Mouse (Mus musculus) left cerebral cortex, postnatal 4 days (tissue): Measurements from ENCODE around the gene Arhgef40. TPM values are rescaled to one million over a fixed set of nuclear protein-coding genes. Genes with fewer than 3 reads are reported as not detected.

Source experiments
- DNase-seq: peaks from one replicate; pipeline ENCODE4 v3.0.0-alpha.2; 2022
- intact Hi-C: fragments of 180-260 bp; cut with DNase I; formaldehyde crosslinking; loops from one replicate; pipeline ENCODE4 v1.15.1; 2025
- total RNA-seq, 2 experiments: library from RNA; stranded (reverse); gene quantifications; 2 replicates each; pipeline ENCODE4 v1.2.3; 2021

Arhgef40 gene
- total RNA-seq: 10 to 100 TPM; 59.8 to 68.1 TPM

DNA sequence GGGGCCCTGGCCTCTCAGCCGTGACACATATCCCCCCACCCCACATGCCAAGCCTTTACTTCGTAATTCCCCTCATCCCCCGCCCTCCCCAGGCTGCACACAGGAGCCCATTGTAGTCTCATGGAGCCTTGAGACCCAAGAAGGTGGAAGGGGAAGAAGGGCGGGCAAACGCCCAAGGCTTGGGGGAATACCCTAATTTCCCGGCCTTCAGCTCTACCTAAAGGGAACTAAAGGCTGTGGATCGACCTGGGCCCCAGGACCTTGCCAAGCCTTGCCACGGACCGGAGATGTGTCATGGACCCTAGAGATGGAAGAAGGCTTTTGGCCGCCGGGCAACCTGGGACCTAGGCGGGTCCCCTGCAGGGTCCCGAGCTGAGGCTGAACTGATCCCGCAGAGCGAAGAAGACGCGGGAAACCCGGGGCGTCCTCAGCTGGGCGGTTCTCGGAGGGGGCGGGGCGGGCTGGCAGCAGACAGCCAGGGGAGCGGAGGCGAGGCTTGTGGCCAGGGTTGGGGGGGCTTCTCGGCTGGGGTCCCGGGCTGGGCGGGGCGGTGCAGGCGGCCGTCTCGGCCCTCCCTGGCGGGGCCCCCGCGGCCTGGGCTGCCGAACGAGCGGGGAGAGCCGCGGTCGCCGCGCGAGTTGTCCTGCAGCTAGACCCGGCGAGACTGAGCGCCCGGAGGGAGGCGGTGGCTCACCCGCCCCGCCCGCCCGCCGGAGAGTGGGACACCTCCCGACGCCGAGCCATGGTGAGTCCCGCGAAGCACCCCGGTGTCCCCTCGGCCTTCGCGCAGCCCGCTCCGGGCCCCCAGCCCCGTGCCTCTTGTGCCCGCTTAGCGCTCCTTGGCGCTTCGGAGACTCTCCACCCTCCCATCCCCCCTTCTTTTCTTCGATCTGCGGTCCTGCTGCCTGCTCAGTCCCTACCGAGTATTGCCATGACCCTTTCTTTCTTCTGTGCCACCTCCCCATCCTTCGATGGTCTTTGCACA is at the start of gene Arhgef40:
Gene Arhgef40, plus strand, starts transcription at position 473 of the 985 bp plus-strand sequence.
- DNase-seq: peak; percentile 91
- intact Hi-C loops: loop anchor here (10.0 kb wide), 1 partner anchor 50 kb away; no protein-coding TSS in a partner anchor

DNA sequence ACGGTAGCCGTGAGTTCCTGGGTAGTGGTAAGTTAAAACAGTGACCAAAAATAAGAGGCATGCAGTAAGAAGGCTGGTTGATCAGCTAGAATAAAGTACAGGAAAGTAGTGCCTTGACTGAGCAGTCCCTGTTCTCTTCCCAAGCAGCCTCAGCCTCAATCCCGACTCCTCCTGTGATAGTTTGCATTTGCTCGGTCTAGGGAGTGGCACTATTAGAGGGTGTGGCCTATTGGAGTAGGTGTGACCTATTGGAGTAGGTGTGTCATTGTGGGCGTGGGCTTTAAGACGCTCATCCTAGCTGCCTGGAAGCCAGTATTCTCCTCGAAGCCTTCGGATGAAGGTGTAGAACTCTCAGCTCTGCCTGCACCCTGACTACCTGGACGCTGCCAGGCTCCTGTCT is 45.5 kb upstream of the Arhgef40 start:
- intact Hi-C loops: loop anchor here (10.0 kb wide), 1 partner anchor 46 kb away; the partner anchor contains the start of gene Arhgef40
- DNase-seq: no peak

GRCm38 (mm10) chr14:51940944-51941560 is 43.5 kb upstream of the Arhgef40 start:
- intact Hi-C loops: no loop called here
- DNase-seq: no peak

DNA sequence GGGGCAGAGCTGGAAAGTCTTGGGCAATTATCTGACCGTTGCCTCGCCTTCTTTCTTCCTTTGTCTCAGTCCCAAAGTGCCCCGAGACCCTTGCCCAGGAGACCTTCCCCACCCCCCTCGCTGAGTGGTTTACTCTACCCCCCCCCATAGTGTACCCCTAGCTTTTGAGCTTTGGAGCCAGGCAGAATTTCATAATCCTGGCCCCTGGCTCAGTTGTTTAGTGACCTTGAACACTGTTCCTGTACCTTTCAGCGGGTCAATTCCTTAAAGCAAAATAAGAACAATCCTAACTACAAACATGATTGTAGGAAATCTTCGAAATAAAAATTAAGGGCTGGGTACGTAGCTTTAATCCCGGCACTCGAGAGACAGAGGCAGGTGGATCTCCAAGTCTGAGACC is 42.9 kb upstream of the Arhgef40 start:
- no peak for DNase-seq
- intact Hi-C loops: no loop called here

DNA sequence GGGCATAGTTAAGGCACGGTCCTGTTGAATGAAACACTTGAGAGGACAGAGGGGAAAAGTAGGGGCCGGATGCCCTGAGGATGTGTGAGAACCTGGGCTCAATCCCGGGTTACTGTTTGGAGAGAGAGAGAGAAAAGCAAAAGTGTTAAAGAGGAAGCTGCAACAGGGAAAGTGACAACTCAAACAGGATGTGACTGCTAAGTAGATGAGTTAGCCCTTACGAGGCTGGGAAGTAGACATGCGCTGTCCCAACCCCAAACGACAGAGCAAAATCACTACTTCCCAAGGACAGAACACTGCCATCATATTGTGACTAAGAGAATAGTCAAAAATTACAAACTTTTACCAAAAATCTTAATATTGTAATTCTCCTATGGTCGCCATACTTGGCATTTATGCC is 42.3 kb upstream of the Arhgef40 start:
- no peak for DNase-seq
- intact Hi-C loops: no loop called here

GRCm38 (mm10) chr14:51943336-51943735 is 41.2 kb upstream of the Arhgef40 start:
- DNase-seq: no peak
- intact Hi-C loops: no loop called here

DNA sequence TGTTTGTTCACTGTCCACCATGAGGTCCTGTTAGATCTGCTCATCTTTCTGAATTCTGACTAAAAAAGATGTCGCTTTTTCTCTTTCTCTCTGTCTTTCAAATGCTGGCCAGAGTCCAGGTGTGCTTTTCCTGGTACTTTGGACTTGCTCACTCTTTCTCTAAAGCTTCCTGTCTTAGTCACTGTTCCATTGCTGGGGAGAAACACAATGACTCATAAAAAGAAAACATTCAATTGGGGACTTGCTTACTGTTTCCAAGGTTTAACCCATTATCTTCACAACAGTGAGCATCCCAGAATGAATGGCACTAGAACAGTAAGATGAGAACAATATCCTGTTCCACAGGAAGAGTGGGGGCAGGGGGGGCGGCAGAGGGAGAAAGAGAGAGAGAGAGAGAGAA is 24.2 kb upstream of the Arhgef40 start:
- no peak for DNase-seq
- intact Hi-C loops: no loop called here

GRCm38 (mm10) chr14:51967400-51967799 is 17.1 kb upstream of the Arhgef40 start:
- DNase-seq: no peak

GRCm38 (mm10) chr14:51979252-51979651 is 5.3 kb upstream of the Arhgef40 start:
- intact Hi-C loops: no loop called here
- no peak for DNase-seq

More at GRCm38 (mm10) chr14:51967400-51967799, 17.1 kb upstream of the Arhgef40 start:
- intact Hi-C loops: no loop called here

DNA sequence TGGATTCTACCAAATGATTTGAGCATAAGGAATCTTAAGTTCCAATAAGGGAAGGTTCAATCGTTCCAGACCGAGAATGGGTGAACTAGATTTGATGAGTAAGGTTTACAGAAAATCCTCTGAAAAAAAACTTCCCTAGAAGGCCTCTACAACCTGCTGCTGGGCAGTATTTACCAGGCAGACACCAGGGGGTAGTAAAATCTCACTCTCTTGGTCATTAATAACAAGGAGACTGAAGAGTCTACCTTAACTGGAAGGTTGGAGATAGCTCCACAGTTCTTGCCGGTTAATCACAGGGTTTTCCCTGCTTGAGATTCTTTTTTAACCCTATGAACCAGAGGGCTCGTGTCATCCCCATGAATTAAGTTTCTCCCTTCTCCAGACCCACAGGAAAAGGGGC is 1.3 kb upstream of the Arhgef40 start:
- DNase-seq: no peak
- intact Hi-C loops: loop anchor here (10.0 kb wide), 1 partner anchor 48 kb away; no protein-coding TSS in a partner anchor

DNA sequence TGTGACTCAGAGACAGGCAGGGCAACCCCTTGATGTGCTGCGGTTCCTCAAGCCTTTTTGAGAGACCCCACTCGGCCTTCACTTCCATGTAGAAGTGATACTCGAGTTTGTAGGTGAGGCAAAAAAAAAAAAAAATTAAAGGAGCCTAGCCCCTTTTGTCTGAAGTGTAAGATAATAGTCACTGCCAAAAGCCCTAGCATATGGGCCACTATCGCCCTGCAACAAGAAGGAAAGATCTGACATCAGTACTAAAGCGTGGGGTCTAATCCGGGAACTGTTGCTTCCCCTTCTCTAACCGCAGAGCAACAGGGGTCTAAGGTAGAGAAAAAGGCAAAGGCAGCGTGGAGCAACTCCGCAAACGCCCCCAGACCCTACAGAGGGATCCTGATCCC is 668 bp upstream of the Arhgef40 start:
- intact Hi-C loops: loop anchor here (10.0 kb wide), 1 partner anchor 49 kb away; no protein-coding TSS in a partner anchor
- no peak for DNase-seq

- DNase-seq: peak; percentile 88
- intact Hi-C loops: loop anchor here (10.0 kb wide), 1 partner anchor 51 kb away; no protein-coding TSS in a partner anchor
Measured at GRCm38 (mm10) chr14:51985301-51986152, 1.0 kb downstream of the Arhgef40 start.

DNA sequence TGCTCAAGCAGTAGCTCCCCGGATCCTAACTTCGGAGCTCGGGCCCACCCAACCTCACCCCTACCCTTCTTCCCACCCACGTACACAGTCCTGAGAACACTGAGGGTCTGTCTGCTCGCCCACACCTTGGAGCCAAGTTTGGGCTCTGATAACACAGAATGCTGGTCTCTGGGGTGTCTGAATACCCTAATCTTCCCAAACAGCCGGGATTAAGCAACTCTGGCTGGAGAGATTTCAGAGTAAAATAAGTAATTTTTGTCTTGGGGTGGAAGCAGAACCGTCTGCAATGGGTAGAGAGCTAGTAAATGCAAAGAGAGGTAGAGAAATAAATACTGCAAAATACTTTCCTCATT is 1.6 kb downstream of the Arhgef40 start:
- DNase-seq: no peak
- intact Hi-C loops: loop anchor here (10.0 kb wide), 1 partner anchor 51 kb away; no protein-coding TSS in a partner anchor

DNA sequence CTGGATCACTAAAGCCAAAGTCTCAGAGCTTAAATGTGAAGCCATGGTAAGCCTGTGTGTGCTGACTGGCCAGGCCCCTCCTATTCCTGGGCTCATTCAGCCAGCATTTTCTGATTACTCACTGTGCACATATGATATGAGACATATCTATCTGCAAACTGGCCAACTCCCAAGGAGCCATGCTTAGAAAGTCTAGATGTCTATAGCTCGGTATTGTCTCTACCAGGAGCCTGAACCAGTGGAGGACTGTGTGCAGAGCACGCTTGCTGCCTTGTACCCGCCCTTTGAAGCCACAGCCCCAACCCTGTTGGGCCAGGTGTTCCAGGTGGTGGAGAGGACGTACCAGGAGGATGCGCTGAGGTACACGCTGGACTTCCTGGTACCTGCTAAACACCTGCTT is 2.7 kb downstream of the Arhgef40 start:
- intact Hi-C loops: loop anchor here (10.0 kb wide), 1 partner anchor 52 kb away; no protein-coding TSS in a partner anchor
- no peak for DNase-seq

DNA sequence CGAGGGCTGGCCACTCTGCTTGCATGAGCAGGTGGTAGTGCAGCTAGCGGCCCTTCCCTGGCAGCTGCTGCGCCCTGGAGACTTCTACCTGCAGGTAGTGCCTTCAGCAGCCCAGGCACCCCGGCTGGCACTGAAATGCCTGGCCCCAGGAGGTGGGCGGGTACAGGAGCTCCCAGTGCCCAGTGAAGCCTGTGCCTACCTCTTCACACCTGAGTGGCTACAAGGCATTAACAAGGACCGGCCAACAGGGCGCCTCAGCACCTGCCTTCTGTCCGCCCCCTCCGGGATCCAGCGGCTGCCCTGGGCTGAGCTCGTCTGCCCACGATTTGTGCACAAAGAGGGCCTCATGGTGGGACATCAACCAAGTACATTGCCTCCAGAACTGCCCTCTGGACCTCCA is 4.2 kb downstream of the Arhgef40 start:
- intact Hi-C loops: loop anchor here (10.0 kb wide), 1 partner anchor 54 kb away; no protein-coding TSS in a partner anchor
- DNase-seq: no peak

DNA sequence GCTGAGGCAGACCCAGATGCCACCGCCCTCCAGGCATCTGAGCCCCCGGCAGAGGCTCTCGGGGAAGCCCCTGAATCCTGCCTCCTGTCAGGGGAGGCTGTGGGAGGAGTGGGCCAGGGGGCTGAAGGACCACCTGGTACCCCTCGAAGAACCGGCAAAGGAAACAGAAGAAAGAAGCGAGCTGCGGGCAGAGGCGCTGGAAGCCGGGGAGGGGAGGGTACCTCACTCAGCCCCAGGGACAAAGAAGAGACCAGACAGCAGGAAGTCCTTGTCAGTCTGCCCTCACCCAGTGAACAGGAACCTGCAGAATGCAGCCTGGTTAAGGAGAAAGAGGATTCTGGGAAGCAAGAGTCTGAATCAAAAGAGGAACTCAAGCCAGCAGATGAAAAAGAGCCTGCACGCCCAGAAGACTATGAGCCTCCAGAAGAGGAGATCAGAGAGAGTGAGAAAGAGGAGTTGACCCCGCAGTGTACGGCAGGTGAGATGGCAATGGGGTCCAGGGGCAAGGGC is 5.0 kb downstream of the Arhgef40 start:
- intact Hi-C loops: loop anchor here (10.0 kb wide), 1 partner anchor 55 kb away; no protein-coding TSS in a partner anchor
- no peak for DNase-seq

- intact Hi-C loops: no loop called here
- DNase-seq: no peak
Measured at GRCm38 (mm10) chr14:51994453-51994852, 9.9 kb downstream of the Arhgef40 start.

GRCm38 (mm10) chr14:51995219-51995871 is 10.8 kb downstream of the Arhgef40 start:
- DNase-seq: no peak
- intact Hi-C loops: no loop called here

DNA sequence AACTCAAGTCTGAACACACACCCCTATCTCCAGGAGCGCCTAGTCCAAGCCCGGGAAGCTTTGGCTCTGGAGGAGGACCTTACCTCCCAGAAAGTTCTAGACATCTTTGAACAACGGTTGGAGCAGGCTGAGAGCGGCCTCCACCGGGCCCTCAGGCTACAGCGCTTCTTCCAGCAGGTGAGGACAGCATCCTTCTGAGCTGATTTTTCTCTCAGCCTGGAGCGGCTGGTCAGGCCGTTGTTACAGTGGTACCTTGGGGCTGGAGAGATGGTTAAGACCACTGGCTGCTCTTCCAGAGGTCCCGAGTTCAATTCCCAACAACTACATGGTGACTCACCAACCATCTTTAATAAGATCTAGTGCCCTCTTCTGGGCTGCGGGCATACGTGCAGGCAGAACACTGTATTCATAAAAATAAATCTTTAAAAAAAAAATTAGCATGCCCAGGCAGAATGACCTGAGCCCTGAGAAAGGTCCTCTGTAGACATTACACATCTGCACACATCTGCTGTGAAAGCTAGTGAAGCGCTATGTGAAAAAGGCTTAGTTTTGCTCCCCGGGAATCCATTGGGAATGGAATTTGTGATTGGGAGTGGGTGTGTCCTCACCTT is 11.8 kb downstream of the Arhgef40 start:
- DNase-seq: no peak
- intact Hi-C loops: no loop called here
